Mouse (Mus musculus): Measurements from ENCODE around the gene Sept6. TPM values are rescaled to one million over a fixed set of nuclear protein-coding genes. Genes with fewer than 3 reads are reported as not detected.

The Sept6 gene
- polyA plus RNA-seq, 1 experiment from 2014 or later: 47.5 TPM

DNA sequence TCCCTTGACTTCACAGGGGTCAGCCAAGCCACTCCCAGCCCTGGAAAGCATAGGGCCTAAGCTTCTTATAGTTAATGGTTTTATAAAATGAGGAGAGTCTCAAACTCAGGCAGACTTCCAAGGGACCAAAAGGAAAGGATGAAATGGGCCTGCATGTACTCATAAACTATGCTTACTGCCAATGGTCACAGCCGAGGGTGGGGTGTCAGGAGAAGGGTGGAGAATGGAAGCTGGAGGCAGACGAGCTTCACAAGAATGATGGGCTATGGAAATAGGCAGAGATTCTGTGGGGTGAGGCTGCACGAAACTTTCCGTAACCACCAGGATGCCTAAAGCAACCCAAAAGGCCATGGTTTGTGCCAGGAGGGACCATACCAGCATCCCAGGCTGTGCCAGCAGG is 15.3 kb downstream of the Sept6 start:
- no peaks in the 10 kb centered on the region for H3K4me1 ChIP-seq (ENCODE audit: control insufficient read depth, insufficient read depth, low read length)
- ATAC-seq (ENCODE audit: low FRiP score): no peak
- DNase-seq (ENCODE audit: low spot score, missing footprints): no peak
- H3K36me3 ChIP-seq (ENCODE audit: control insufficient read depth, insufficient read depth, low read length): no peaks in the 10 kb centered on the region
- no peak overlapping the region for H3K4me2 ChIP-seq
- no peak overlapping the region for H3K9ac ChIP-seq (ENCODE audit: low read length)
- H3K9me3 ChIP-seq (ENCODE audit: control insufficient read depth, low read length): no peaks in the 10 kb centered on the region
- no peak overlapping the region for H3K27ac ChIP-seq (ENCODE audit: low read depth, low read length)
- no peaks in the 10 kb centered on the region for H3K27me3 ChIP-seq (ENCODE audit: control insufficient read depth, insufficient read depth, low read length)
- 83% methylated on average over 4 of the region's 4 CpGs for WGBS
- no peak overlapping the region for H3K4me3 ChIP-seq (ENCODE audit: low read depth, low read length)

DNA sequence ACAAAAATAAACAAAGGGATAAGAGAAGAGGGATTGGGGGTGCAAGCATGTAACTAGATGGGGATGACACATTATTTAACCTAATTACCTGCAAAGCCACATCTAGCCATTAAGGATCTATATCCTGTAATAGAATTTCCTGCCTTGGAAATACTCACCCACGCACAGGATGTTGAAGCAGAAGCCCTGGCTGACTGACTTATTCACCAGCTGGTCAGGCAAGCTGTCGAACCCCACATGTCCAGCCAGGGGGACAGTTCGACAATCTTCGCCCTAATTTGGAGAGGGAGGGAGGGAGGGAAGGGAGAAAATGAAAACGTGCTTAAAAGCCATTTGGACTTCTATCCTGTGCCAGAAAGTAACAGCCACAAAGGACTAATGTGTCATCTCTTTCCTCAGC is 16.7 kb downstream of the Sept6 start:
- Histone ChIP-seq H3K4me1 (ENCODE audit: control insufficient read depth, insufficient read depth, low read length) (no peaks in the 10 kb centered on the region), H3K4me3 (ENCODE audit: low read depth, low read length) (no peak overlapping the region), H3K27me3 (ENCODE audit: control insufficient read depth, insufficient read depth, low read length) (no peaks in the 10 kb centered on the region), H3K36me3 (ENCODE audit: control insufficient read depth, insufficient read depth, low read length) (no peaks in the 10 kb centered on the region), H3K4me2 (no peak overlapping the region), H3K27ac (ENCODE audit: low read depth, low read length) (no peak overlapping the region), H3K9ac (ENCODE audit: low read length) (no peak overlapping the region), H3K9me3 (ENCODE audit: control insufficient read depth, low read length) (no peaks in the 10 kb centered on the region)
- DNase-seq (ENCODE audit: low spot score, missing footprints): no peak
- WGBS: 84% methylated on average over 5 of the region's 5 CpGs
- no peak for ATAC-seq (ENCODE audit: low FRiP score)

- 90% methylated on average over 5 of the region's 5 CpGs for WGBS
- H3K27ac ChIP-seq (ENCODE audit: low read depth, low read length): no peak overlapping the region
- ATAC-seq (ENCODE audit: low FRiP score): no peak
- H3K27me3 ChIP-seq (ENCODE audit: control insufficient read depth, insufficient read depth, low read length): no peaks in the 10 kb centered on the region
- DNase-seq (ENCODE audit: low spot score, missing footprints): no peak
- H3K4me1 ChIP-seq (ENCODE audit: control insufficient read depth, insufficient read depth, low read length): no peaks in the 10 kb centered on the region
- H3K4me2 ChIP-seq: no peak overlapping the region
- H3K4me3 ChIP-seq (ENCODE audit: low read depth, low read length): no peak overlapping the region
- no peak overlapping the region for H3K9ac ChIP-seq (ENCODE audit: low read length)
- no peaks in the 10 kb centered on the region for H3K36me3 ChIP-seq (ENCODE audit: control insufficient read depth, insufficient read depth, low read length)
- H3K9me3 ChIP-seq (ENCODE audit: control insufficient read depth, low read length): no peaks in the 10 kb centered on the region
Observed at GRCm38 (mm10) chrX:36972951-36973471, 18.6 kb downstream of the Sept6 start.

DNA sequence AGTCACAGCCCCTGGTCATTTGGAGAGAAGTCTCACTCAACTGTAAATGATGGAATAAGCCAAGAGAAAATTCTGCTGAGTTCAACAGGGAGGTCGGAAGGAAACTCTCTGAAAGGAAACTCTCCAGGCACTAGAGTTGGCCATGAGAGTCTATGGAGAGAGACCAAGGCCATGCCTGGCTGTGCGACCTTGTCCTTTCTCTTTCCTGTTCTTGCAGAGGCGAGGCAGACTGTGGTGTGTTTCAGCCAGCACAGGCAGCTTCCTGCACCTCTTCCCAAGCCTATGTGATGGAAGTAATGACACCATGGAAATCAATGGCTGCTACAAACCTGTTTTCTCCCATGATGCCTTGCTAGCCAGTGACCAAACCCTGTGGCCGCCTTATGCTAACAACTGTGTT is 20.4 kb downstream of the Sept6 start:
- no peak overlapping the region for H3K27ac ChIP-seq (ENCODE audit: low read depth, low read length)
- H3K9ac ChIP-seq (ENCODE audit: low read length): no peak overlapping the region
- H3K4me1 ChIP-seq (ENCODE audit: control insufficient read depth, insufficient read depth, low read length): no peaks in the 10 kb centered on the region
- H3K36me3 ChIP-seq (ENCODE audit: control insufficient read depth, insufficient read depth, low read length): no peaks in the 10 kb centered on the region
- H3K9me3 ChIP-seq (ENCODE audit: control insufficient read depth, low read length): no peaks in the 10 kb centered on the region
- no peak overlapping the region for H3K4me3 ChIP-seq (ENCODE audit: low read depth, low read length)
- no peak overlapping the region for H3K4me2 ChIP-seq
- WGBS: 90% methylated on average over 4 of the region's 4 CpGs
- no peaks in the 10 kb centered on the region for H3K27me3 ChIP-seq (ENCODE audit: control insufficient read depth, insufficient read depth, low read length)
- DNase-seq (ENCODE audit: low spot score, missing footprints) (no peak), ATAC-seq (ENCODE audit: low FRiP score) (no peak)

GRCm38 (mm10) chrX:36969501-36969900 is 22.1 kb downstream of the Sept6 start:
- ATAC-seq (ENCODE audit: low FRiP score): no peak
- 76% methylated on average over 4 of the region's 4 CpGs for WGBS
- H3K36me3 ChIP-seq (ENCODE audit: control insufficient read depth, insufficient read depth, low read length): no peaks in the 10 kb centered on the region
- H3K4me2 ChIP-seq: no peak overlapping the region
- no peak overlapping the region for H3K9ac ChIP-seq (ENCODE audit: low read length)
- no peak for DNase-seq (ENCODE audit: low spot score, missing footprints)
- H3K9me3 ChIP-seq (ENCODE audit: control insufficient read depth, low read length): no peaks in the 10 kb centered on the region
- H3K4me3 ChIP-seq (ENCODE audit: low read depth, low read length): no peak overlapping the region
- no peaks in the 10 kb centered on the region for H3K27me3 ChIP-seq (ENCODE audit: control insufficient read depth, insufficient read depth, low read length)
- H3K27ac ChIP-seq (ENCODE audit: low read depth, low read length): no peak overlapping the region
- no peaks in the 10 kb centered on the region for H3K4me1 ChIP-seq (ENCODE audit: control insufficient read depth, insufficient read depth, low read length)

DNA sequence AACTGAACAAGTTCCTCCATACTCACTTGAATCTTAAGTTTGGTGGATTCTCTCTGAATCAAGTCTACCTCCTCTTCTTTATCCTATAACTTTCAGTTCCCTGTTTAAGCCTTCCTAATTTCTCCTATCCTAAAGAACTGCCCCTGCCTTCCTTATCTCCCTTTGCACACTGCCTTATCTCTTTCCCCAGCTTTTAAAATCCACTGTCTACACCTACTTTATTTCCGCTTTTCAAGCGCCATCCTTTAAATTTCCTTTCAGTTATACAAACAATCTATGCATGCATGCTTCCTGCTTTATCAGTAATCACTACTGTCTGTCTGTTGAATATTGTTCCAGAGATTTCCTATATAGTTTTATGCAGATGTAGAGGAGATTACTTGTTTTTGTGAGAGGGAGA is 34.9 kb downstream of the Sept6 start:
- no peak overlapping the region for H3K4me3 ChIP-seq (ENCODE audit: low read depth, low read length)
- 91% methylated on average over 2 of the region's 2 CpGs for WGBS
- no peaks in the 10 kb centered on the region for H3K27me3 ChIP-seq (ENCODE audit: control insufficient read depth, insufficient read depth, low read length)
- no peaks in the 10 kb centered on the region for H3K9me3 ChIP-seq (ENCODE audit: control insufficient read depth, low read length)
- H3K27ac ChIP-seq (ENCODE audit: low read depth, low read length): no peak overlapping the region
- no peaks in the 10 kb centered on the region for H3K36me3 ChIP-seq (ENCODE audit: control insufficient read depth, insufficient read depth, low read length)
- H3K9ac ChIP-seq (ENCODE audit: low read length): no peak overlapping the region
- ATAC-seq (ENCODE audit: low FRiP score) (no peak), DNase-seq (ENCODE audit: low spot score, missing footprints) (no peak)
- no peaks in the 10 kb centered on the region for H3K4me1 ChIP-seq (ENCODE audit: control insufficient read depth, insufficient read depth, low read length)
- no peak overlapping the region for H3K4me2 ChIP-seq

DNA sequence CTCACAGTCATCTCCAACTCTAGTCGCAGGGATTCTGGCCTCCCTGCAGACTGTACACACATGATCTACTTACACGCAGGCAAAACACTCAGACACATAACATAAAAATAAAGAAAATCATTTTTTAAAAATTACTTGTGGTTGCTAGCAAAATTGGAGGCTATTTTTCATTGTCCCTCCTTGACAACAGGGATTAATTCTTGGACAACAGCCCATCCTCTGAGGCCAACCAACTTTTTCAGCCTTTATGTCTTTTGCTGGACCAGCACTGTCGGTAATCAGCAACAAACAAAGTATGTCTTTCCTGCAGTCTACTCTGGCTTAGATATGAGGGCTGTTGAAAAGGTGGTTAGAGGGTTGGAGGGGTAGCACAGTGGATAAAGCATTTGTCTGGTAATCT is 50.5 kb downstream of the Sept6 start:
- Histone ChIP-seq H3K36me3 (ENCODE audit: control insufficient read depth, insufficient read depth, low read length) (no peaks in the 10 kb centered on the region), H3K4me3 (ENCODE audit: low read depth, low read length) (no peak overlapping the region), H3K4me1 (ENCODE audit: control insufficient read depth, insufficient read depth, low read length) (no peaks in the 10 kb centered on the region), H3K27ac (ENCODE audit: low read depth, low read length) (no peak overlapping the region), H3K4me2 (no peak overlapping the region), H3K9me3 (ENCODE audit: control insufficient read depth, low read length) (no peaks in the 10 kb centered on the region), H3K9ac (ENCODE audit: low read length) (no peak overlapping the region), H3K27me3 (ENCODE audit: control insufficient read depth, insufficient read depth, low read length) (no peaks in the 10 kb centered on the region)
- no peak for ATAC-seq (ENCODE audit: low FRiP score)
- 86% methylated on average over 3 of the region's 3 CpGs for WGBS
- DNase-seq (ENCODE audit: low spot score, missing footprints): no peak

DNA sequence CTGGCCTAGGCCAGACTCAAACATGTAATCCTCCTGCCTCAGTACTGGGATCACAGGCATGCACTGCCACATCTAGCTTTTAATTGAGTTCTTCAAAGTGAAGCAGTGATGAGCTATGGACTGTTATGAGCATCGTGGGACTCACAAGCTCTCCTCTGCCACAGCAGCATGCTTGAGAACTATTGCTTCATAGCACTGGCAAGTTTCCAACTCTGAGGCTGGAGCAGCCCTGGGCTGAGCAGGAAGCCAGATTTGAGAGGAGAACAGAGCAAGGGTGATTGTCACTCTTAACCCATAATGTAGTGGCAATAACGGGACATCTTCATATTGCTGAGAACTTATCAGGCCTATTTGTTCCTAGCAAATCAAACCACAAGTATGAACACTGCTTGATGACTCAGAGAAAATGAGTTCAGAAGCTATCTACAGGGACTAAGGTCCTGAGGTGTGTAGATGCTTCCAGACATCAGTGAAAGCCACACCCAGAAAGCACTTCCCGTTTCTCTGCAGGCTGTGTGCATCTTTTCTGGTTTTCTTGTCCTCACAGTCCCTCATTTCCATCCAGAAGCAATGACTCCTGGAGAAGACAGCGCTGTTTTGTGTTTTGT is 51.7 kb downstream of the Sept6 start:
- H3K9ac ChIP-seq (ENCODE audit: low read length): no peak overlapping the region

GRCm38 (mm10) chrX:36935326-36935966 is 56.1 kb downstream of the Sept6 start:
- 78% methylated on average over 7 of the region's 7 CpGs for WGBS
- Histone ChIP-seq H3K4me3 (ENCODE audit: low read depth, low read length) (no peak overlapping the region), H3K27me3 (ENCODE audit: control insufficient read depth, insufficient read depth, low read length) (no peaks in the 10 kb centered on the region), H3K27ac (ENCODE audit: low read depth, low read length) (no peak overlapping the region), H3K9ac (ENCODE audit: low read length) (no peak overlapping the region), H3K4me2 (no peak overlapping the region), H3K36me3 (ENCODE audit: control insufficient read depth, insufficient read depth, low read length) (no peaks in the 10 kb centered on the region), H3K4me1 (ENCODE audit: control insufficient read depth, insufficient read depth, low read length) (no peaks in the 10 kb centered on the region), H3K9me3 (ENCODE audit: control insufficient read depth, low read length) (no peaks in the 10 kb centered on the region)
- no peak for DNase-seq (ENCODE audit: low spot score, missing footprints)
- ATAC-seq (ENCODE audit: low FRiP score): no peak

More for the DNA sequence above, 51.7 kb downstream of the Sept6 start:
- DNase-seq (ENCODE audit: low spot score, missing footprints) (no peak), ATAC-seq (ENCODE audit: low FRiP score) (no peak)
- Histone ChIP-seq H3K27me3 (ENCODE audit: control insufficient read depth, insufficient read depth, low read length) (no peaks in the 10 kb centered on the region), H3K4me3 (ENCODE audit: low read depth, low read length) (no peak overlapping the region), H3K4me1 (ENCODE audit: control insufficient read depth, insufficient read depth, low read length) (no peaks in the 10 kb centered on the region), H3K9me3 (ENCODE audit: control insufficient read depth, low read length) (no peaks in the 10 kb centered on the region), H3K4me2 (no peak overlapping the region), H3K36me3 (ENCODE audit: control insufficient read depth, insufficient read depth, low read length) (no peaks in the 10 kb centered on the region), H3K27ac (ENCODE audit: low read depth, low read length) (no peak overlapping the region)
- 86% methylated on average over 4 of the region's 4 CpGs for WGBS
